Mouse (Mus musculus) kidney, postnatal 10 days (tissue): Measurements from ENCODE around the gene Atic.

Source experiments
- DNase-seq: peaks from one replicate; pipeline ENCODE4 v3.0.0; 2021; ENCODE audit warnings: mixed read lengths

Gene Atic

GRCm38 (mm10) chr1:71556688-71557612, at the start of gene Atic:
Gene Atic, plus strand, starts transcription at chr1:71557150.
- DNase-seq: peak; percentile 94

DNA sequence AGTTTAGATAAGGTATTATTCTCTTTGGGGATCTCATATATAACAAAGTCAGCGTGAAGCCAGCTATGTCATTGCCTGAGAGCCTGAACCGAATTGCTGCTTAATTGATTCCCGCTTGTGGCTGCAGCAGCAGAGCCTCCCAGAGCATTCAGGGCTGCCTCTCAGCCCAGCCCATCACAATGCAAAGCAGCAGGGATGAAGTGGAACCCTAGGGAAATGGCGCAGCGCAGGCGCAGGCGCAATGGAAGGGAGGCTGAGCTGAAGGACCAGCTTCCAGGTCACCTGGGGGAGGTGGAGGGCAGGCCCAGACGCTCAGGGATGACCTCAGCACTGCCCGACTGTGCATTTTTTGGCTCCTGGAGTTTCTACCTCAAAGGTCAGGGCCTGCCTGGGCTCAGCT, 49.7 kb upstream of the Atic start:
- DNase-seq: no peak

DNA sequence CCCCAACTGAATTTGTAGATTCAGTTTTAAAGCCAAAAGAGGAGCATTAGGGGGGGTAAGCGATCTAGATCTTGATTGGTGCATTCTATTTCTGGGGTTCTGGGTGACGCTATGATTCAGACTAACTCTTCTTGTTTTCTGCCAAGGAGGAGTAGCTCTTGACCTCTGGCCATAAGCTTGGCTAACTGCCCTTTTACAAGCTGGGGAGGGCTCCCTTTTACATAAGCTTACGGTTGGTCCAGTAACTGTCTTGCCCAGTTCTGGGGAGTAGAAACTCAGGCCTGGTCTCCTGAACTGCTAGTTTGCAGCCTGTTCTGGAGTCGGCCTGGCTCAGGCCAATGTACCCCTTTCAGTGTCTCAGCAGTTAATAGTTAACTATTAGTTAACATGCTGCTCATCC, 41.9 kb upstream of the Atic start:
- no peak for DNase-seq

DNA sequence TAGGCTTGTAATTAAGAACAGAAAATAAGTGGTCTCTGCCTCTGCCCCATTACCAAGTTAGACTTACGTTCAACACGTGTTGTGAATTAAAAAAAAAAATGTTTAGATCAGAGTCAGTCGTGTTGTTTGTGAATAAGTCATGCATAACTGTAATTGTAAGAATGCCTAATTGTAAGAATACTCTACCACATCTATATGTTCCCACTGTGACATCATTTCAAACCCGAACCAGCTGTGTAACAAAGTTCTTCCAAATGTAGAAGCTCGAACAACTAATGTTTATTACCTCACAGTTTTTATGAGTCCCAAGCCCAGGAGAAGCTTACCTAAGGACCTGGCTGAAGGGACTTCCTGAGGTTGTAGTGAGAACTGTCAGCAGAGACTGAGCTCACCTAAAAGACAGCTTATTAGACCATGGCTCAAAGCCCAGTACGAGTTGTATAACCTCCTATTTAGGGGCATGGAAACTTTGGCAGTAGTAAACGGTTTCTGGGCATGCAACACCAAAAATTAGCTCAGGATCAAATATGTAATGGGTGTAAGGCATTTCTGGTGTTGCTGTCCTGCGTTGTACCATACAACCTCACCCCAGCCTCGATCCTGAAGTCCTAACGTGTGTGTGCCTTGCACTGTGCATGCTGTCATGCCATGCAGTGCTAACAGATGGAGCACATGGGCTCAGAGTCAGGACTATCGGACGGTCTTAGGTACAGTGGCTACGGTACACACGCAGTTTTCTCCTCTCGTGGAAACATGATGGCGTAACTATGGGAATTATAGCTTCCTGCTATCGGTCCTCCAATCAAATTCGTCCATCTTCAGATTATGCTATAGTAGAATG, 27.9 kb upstream of the Atic start:
- DNase-seq: no peak

GRCm38 (mm10) chr1:71530779-71531178, 26.2 kb upstream of the Atic start:
- no peak for DNase-seq

GRCm38 (mm10) chr1:71531653-71532052, 25.3 kb upstream of the Atic start:
- peak; percentile 75 for DNase-seq

GRCm38 (mm10) chr1:71539641-71540040, 17.3 kb upstream of the Atic start:
- no peak for DNase-seq

DNA sequence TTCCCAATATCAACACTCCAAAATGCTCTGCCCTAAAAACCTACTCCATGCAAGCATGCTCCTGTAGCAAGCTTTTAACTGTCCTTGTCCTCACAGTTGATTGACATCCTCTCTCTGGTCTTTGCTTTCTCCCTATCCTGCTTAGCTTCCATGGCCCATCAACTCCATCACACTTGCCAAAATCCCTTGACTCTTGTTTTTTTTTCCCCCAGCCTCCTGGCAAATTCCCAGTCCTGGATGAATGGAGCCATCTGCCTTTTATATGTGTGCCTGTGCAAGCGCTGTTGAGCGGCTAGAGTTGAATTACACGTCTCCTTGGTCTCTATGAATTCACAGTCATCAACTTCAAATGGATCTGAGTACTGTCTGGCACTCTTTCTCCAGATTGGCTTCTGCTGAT, 16.5 kb upstream of the Atic start:
- peak; percentile 49 for DNase-seq

GRCm38 (mm10) chr1:71550626-71551195, 6.2 kb upstream of the Atic start:
- peak; percentile 18 for DNase-seq

DNA sequence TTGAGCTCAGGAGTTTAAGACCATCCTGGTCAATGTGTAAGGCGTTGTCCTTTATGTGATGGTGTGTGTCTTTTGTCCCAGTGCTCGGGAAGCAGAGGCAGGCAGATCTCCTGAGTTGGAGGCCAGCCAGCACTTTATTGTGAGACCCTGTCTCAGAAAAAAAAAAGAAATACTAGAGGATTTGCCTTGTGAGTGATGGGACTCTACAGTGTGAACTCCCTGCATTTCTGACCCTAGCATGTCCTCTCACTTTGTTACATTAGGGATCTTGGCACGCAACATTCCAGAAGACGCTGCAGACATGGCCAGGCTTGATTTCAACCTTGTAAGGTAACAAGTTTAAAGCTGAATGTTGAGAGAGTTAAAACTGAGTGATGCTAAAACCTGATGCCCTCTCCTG, 3.7 kb downstream of the Atic start:
- no peak for DNase-seq

DNA sequence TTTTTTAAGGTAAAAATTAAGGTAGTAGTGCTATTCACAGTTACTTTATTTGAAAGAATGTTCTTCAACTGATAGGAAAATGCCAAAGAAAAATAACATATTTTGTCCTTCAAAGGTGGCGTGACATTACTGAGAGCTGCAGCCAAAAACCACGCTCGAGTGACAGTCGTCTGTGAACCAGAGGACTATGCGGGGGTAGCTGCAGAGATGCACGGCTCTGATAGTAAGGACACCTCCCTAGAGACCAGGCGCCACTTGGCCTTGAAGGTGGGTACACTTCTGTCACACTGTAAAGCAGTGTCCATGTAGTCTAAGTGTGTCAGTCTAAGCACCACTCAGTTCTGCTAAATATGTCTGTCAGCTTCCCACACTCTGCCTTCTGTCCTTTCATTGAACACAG, 7.3 kb downstream of the Atic start:
- DNase-seq: no peak

- no peak for DNase-seq
Measured at GRCm38 (mm10) chr1:71567884-71568605, 11.1 kb downstream of the Atic start.

- no peak for DNase-seq
Measured at GRCm38 (mm10) chr1:71570116-71570515, 13.2 kb downstream of the Atic start.

DNA sequence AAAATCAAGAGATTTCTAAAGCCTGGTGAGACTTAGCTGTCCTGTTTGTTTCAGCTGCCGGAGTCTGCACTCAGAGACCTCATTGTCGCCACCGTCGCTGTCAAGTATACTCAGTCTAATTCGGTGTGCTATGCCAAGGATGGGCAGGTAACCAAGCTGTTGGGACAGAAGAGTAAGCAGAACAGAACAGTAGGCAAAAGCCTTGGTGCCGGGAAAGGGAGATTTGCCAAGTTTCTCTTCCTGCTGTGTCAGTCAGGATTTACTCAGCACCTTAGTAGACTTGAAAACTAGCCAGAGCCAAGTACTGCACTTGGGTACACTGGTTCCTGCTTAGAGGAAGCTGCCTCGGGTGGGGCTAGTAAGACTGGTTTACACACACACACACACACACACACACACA, 19.0 kb downstream of the Atic start:
- no peak for DNase-seq

- no peak for DNase-seq
Measured at GRCm38 (mm10) chr1:71576837-71577236, 19.9 kb downstream of the Atic start.

GRCm38 (mm10) chr1:71579526-71579925, 22.6 kb downstream of the Atic start:
- DNase-seq: no peak

GRCm38 (mm10) chr1:71580408-71580807, 23.5 kb downstream of the Atic start:
- no peak for DNase-seq

DNA sequence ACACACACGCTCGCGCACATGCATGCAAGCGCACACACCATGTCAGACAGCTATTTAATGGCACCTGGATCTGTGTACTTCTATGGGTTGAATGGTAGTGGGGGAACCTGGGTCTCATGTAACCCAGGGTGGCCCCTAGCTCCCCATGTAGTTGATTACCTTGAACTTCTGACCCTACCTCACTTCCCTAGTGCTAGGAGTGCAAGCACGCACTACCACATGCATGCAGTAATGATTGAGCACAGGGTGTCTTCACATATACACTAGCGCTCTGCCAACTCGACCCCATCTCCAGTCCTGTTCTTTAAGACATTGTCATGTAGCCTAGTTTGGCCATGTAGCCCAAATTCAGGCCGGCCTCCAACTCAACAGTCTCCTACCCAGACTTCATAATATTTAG, 26.4 kb downstream of the Atic start:
- DNase-seq: no peak

- no peak for DNase-seq
Measured at GRCm38 (mm10) chr1:71583900-71584299, 26.9 kb downstream of the Atic start.

GRCm38 (mm10) chr1:71586658-71587057, 29.7 kb downstream of the Atic start:
- no peak for DNase-seq

GRCm38 (mm10) chr1:71590038-71590437, 33.1 kb downstream of the Atic start:
- DNase-seq: no peak

DNA sequence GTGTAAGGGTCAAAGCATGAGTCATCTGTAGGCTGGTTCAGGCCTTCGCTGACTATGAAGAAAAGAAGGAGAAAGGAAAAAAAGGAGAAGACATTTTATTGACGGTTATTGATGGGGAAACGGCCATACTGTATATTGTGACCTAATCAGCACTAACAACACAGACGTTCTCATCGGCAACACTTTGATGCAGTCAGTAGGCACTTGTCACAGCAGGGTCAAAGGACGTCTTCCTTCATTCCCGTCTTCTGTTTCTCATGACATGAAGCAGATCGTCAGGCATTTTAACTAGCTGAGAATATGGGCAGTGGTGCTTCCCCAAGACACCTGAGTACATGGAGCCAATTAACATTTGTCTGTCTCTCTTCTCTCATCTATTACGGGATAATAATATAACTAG, 36.2 kb downstream of the Atic start:
- DNase-seq: no peak

DNA sequence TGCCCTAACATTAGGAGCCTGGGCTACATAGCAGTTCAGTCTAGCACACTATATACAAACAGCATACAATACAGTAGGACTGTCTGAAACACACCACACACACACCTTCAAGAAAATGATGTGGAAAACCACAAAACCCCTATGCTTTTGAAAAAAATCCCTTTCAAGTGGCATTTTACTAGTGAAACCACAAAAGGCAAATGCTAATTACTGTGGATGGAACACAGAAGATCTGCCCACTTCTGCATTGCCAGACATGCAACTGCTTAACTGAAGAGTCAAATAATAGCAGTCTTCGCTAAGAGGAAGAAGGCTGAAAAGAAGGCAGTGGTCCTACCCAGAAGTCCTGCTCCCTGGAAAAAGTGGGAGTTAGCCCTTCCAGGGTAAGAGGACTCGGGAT, 37.3 kb downstream of the Atic start:
- no peak for DNase-seq
